Mouse (Mus musculus) liver, adult (tissue): Measurements from ENCODE around the gene 4933428G20Rik.

ENCODE experiments used
- GATA4 ChIP-seq: IDR thresholded peaks from 2 replicates; pipeline ENCODE4 v1.6.1; 2014; ENCODE audit warnings: mild to moderate bottlenecking, low read length; ENCODE audit not compliant: insufficient replicate concordance

Gene 4933428G20Rik

GRCm38 (mm10) chr11:97536835-97537579 lies 36.9 kb upstream of the 4933428G20Rik start:
- no peak for TF ChIP-seq GATA4

DNA sequence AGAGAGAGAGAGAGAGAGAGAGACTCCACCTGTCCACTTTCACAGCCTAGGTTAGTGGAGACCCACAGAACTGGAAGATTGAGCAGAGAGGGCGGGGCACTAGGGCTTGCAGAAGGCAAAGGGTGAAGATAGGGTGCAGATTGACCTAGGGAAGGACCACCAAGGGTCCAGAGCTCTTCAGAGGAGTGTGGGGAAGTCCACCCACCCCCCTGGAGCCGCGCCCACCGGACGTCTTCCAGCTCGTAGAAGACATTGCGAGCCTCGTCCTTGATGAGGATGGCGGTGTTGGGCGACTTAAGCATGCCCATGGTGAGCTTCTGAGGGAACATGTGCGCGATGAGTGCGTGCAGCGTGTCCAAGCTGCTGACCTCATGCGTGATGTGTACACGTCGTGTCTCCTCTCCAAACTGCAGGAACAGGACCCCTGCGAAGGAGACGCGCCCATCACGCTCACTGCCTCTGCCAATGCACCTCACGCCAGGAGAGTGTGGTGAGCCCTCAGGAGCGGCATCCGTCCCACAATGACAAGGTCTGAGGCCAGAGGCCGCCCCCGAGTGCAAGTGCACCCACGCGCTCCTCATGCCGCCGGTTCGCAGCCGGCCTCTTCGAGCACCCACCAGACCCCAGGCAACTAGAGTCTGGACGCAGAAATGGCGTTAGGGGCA lies 36.1 kb upstream of the 4933428G20Rik start:
- TF ChIP-seq GATA4, result no peak

DNA sequence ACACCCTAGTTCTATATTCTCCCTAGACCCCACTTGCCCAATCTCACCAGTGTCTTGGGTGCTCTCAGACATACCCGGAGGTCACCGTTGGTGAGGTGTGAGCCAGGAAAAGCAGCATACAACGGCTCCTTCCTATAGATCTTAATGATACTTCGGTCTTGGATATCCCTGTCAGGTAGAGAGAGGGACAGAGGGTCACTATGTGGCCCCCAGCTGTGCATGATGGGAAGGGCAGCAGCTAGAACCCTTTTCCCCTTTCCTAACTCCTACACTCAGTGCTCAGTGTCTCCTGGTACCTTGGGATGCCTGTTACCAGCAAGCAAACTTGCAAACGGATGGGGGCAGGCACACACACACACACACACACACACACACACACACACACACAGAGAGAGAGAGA lies 35.5 kb upstream of the 4933428G20Rik start:
- TF ChIP-seq GATA4, result no peak

DNA sequence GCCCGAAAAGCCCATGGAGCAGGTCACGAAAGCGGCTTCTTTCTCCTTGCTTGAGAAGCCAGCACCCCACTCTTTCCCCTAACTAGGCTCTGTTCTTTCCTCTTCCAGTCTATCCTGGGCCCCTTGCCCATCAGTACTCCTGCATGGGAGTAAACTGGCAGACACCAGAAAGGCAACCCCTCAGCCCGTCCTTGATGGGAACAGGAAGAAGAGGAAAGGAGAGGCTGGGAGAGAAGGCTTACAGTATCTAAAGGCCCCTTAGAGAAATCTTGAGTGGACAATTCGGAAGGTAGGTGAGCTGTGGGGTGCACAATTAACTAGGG lies 35.1 kb upstream of the 4933428G20Rik start:
- no peak for TF ChIP-seq GATA4

GRCm38 (mm10) chr11:97534442-97535307 lies 34.5 kb upstream of the 4933428G20Rik start:
- no peak for TF ChIP-seq GATA4

GRCm38 (mm10) chr11:97533653-97534052 lies 33.5 kb upstream of the 4933428G20Rik start:
- no peak for TF ChIP-seq GATA4

DNA sequence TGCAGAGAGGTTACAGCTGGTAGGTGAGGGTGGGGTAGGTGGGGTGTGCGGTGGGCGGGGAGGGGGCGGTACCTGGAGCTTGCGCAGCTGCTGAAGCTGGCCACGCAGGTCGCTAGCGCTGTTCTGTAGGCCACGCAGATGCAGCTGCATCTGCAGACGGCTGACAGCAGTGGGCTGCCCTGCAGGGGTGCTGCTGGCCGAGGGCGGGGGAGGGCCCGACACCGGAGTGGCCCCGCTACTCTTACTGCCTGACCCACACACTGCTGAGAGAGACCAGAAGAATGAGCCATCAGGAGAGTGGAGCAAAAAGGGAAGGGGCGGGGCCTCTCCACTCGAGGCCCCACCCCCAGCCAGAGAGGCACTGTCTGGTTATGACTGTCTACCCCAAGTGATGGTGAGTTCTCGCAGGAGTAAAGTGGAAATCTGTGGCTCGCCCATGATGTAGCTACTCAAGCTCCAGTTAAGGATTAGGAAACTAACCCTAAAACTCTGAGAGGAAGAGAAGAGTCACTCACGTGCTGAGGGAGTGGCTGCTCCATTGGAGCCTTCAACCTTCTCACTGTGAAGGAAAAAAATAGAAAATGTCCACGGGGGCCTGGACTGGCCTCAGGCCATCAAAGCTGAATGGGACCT lies 32.9 kb upstream of the 4933428G20Rik start:
- no peak for TF ChIP-seq GATA4

DNA sequence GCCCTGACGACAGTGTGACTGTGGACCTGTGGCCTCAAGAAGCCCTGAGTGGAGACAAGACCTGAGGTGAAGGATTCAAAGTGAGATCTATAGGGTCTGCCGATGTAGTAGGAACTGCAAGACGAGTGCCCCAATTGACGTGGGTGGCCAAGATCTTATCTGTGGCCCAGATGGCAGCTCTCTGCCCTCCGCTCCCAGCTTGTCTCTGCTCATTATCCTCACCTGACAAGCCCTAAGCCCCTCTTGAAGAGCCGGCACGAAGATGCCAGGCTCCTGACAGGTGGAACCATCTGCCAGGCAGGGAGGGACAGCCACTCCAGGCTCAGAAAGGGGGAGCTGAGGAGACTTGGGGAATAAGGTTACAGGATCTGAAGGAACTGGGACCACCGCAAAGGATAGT lies 32.2 kb upstream of the 4933428G20Rik start:
- TF ChIP-seq GATA4, result no peak

DNA sequence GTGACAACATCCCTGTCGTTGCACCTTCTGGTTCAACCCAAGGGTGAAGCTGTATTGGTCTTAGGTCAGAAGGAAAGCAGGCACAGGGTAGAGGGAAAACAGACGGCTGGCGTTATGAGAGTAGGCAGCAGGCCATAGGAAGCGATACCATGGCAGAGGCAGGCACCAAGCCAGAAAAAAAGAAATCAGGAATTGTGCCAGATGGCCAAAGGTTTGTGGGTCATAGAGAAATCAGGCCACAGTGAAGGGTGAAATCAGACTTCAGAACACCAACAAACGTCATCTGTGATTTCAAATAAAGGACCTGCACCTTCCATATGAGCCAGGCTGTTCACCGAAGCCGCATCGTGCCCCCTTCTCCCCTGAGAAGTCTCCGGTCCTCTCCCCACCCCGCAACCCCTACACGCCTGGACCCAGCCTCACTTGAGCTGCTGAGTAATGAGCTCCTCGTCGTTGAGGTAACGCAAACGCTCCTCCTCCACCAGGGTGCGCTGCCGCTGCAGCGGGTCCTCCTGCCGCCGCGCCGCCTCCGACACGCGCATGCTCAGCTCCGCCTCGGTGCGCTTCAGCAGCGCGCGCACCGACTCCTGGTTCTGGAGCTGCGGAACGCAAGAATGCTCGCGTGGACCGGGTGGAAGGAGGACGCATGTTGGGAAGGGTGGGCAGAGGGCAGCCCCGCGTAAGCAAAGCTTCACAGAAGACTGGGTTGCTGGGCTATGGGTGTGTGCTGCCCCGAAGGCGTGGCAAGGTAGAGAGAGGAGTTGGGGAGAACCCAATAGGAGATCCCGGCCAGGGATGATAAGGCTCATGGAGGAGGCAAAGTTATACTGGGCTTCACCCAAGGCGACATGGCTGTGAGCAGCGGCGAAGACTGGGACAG lies 31.5 kb upstream of the 4933428G20Rik start:
- peak; percentile 17; the same call in 1 of the 2 replicates for TF ChIP-seq GATA4

DNA sequence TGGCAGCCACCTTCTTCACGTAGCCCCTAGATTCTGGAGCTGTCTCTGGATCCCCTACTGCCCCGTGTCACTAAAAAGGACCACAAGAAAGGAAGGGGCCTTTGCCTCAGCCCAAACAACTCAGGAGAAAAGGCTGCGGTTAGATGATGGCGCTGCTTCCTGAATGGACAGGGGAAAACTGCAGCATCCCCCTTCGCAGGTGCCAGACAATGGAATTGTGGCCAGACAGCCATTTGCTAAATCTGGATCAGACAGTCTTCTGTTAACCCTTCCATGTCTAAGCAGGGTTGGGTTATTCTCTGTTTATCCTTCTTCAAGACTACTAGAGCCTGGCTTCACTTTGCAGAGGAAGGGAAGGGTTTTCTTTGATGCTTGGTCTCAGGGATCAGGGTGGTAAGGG lies 30.8 kb upstream of the 4933428G20Rik start:
- no peak for TF ChIP-seq GATA4

- no peak for TF ChIP-seq GATA4
Measured at GRCm38 (mm10) chr11:97530069-97530468, 29.9 kb upstream of the 4933428G20Rik start.

GRCm38 (mm10) chr11:97528282-97528808 lies 28.2 kb upstream of the 4933428G20Rik start:
- no peak for TF ChIP-seq GATA4

- no peak for TF ChIP-seq GATA4
Measured at GRCm38 (mm10) chr11:97525313-97525712, 25.2 kb upstream of the 4933428G20Rik start.

GRCm38 (mm10) chr11:97524306-97524705 lies 24.2 kb upstream of the 4933428G20Rik start:
- no peak for TF ChIP-seq GATA4
